Mouse (Mus musculus): ENCODE measurements around the gene Ccser1.

The Ccser1 gene

DNA sequence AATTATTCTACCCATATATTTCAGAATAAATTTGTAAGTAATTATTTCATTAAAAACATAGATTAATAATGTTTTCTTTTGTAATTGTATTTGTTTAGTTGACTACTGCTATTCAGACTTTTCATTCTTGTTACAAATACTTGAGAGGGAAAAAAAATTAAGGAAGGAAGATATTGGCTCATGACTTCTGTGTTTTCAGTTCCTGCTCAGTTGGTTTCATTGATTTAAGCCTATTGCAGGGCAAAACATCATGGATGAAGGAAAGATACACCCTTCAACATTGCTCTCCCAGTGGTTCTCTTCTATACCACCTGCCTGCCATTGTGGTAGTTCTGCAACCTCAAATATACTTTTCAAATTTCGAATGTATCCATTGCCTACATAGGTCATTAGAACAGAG, 541.1 kb downstream of the Ccser1 start:
- no peak for DNase-seq (ENCODE audit: low spot score)

DNA sequence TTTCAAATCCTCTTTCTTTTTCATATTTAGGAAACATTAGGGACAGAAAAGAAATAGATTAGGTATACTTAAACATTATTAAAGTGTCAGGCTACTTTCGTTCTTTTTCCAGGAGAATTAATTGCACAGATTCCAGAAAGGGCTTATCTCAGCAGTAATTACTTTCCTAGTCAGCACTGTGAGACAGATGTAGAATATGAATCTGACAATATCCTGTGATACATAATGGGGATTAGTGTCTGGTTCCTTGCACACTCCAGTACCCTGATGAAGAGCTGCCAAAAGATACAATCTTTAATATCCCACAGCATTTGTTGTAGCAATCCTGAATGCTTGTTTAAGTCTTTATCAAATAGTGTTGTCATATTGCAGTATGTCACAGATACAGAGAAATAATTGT, 548.9 kb downstream of the Ccser1 start:
- DNase-seq (ENCODE audit: low spot score) = no peak

DNA sequence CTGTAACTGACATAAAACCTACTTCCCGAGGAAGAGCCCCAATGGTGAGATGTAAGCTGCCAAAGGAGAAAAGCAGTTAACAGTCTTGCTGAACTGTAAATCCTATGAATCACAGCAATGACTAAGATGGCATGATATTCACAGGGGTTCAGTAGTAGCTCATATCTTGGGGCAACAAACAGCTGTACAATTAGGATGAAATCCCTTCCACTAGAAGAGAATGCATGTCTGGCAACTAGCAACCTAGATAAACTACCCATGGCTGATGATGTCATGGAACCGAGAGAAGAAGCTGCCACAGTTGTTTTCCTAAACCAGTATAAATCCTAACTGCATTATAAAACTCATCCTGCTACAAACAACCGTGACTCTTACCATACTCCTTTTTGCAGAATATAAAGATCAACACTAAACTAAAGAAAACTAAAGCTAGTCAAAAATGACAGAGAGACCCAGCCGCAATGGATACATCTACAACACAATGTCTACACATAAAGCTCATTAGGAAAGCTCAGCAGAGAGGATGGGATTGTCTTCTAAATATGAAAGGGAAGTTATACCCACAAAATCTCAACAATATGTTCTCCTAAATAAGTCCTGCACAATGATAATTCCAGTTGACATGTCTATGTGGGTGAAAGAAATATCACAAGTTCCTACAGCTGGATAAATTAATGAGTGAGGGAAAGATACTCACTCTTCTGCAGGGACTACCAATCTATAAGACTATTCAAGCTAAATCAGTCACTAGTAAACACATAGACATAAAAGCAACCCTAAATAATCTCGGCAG, 550.2 kb downstream of the Ccser1 start:
- no peak for DNase-seq (ENCODE audit: low spot score)

DNA sequence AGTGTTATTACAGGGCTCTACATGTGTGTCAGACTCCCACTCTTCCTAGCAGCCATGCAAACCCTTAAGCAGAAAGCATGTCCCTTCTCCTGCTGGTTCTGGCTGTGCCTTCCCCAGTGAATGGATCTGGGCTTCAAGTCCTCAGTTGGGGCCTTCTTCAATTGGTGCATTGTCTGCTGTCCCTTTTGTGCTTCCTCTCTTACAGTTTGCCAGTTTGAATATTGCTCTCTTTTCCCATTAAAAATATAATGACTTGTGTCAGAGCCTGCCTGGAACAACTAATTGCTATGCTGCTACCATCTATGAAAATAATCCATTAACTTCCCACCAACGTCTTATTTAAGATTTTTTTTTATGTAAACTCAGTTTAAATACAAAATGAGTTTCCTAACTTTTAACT, 566.2 kb downstream of the Ccser1 start:
- DNase-seq (ENCODE audit: low spot score) = no peak

DNA sequence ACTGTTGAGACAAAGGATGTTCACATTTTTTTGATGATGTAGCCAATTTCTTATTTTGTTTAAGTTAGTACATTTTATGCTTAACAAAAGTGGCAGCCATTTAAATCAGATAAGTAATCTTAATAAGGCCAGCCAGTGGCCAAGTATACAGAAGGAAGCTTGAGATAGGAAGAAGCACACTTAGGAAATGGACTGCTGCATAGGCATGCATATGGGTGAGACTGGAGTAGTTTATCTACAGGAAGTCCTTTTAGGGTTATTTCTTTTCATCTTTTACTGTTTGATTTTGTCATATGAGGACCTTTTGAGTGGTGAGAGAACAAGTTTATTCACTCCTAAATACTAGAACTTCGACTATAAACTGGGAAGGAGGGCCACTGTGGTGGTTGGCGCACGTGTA, 582.0 kb downstream of the Ccser1 start:
- DNase-seq (ENCODE audit: low spot score) = no peak

DNA sequence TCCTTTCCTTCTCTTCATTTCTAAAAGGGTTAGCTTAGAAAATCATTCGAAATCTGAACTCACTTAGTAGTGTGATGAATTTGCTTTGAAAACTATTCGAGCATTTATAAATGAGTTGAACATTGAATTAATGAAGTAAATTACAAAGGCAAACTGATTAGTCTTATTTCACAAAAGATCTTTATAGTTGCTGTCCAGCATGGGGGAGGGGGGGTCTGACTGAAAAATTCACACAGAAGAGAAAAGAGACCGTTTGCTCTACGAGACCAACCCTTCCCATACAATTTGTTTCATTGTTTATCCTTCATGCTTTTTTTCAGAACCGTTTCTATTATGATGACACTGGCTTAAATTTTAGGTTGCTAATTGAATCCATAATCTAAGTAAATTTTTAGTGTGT, 583.3 kb downstream of the Ccser1 start:
- DNase-seq (ENCODE audit: low spot score) = no peak

DNA sequence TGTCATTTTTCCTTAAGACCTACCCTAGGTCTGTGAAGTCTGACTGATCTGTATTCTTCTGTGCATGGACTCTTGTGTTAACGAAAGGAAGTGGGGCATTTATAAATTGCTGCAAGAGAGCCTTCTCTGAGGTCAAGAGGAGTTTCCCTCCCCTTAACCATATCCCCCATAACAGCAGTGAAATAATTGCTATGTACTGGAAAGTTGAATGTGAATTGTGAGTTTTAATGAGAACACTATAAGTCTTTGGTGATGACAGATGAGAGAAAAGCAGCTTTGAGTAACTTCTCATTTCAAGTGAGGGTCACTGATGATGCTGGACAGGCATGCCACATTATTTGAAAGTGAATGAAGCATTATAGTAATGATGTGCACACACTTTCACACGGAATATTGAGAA, 585.7 kb downstream of the Ccser1 start:
- DNase-seq (ENCODE audit: low spot score) = no peak

- no peak for DNase-seq (ENCODE audit: low spot score)
Observed at GRCm38 (mm10) chr6:61767151-61767550, 587.0 kb downstream of the Ccser1 start.

DNA sequence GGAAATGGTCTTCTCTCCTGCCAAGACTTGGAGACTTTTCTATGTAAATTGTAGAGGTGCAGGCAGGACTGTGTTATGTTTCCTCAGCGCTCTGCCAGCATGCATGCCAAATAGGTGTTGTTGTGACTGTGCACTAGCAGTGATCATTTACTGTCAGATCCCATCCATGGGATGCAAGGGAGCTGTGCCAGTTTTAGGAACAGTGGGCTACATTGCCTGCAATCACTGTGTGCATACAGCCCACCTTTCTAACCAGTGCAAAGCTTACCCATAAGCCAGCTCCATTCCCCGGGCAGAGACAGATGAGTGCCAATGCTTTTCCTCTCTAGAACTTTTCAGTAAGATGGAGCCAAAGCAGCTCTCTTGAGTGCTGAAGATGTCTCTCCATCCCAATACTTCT, 606.6 kb downstream of the Ccser1 start:
- DNase-seq (ENCODE audit: low spot score) = no peak

DNA sequence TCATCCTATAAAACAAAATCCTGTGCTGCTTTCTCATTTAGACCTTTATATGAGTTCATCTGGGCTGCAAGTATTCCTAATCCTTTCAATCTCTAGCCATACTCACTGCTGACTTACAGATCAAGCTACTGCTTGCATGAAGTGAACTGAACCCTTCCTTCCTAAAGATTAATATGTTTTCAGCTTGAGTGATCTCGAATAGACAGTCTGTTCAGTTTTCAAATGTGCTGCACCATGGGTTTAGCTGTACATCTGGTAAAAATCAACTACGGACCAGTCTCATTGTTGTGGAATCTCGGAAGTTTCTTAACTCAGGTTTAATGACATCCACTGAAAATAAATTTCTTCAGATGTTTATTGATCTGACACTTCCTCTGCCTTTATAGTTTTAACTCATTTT, 620.8 kb downstream of the Ccser1 start:
- no peak for DNase-seq (ENCODE audit: low spot score)

GRCm38 (mm10) chr6:61805481-61805880, 625.4 kb downstream of the Ccser1 start:
- DNase-seq (ENCODE audit: low spot score) = no peak

DNA sequence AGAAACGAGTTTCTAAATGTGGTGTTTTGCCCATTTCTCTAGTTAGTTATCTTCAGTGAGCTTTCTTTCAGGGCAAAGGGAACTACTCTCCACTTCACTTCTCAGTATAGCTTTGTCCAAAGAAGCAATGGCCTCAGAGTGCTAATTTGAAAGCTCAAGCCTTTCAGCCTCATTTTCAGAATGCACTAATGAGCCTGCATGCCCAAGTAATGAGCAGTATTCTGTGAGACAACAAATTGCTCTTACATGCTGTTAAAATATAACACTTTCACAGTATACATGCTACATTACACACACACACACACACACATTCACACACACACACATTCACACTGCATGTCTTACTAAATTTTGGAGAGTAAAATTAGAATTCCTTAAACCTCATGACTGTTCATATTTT, 637.6 kb downstream of the Ccser1 start:
- no peak for DNase-seq (ENCODE audit: low spot score)

- no peak for DNase-seq (ENCODE audit: low spot score)
Observed at GRCm38 (mm10) chr6:61876302-61876701, 696.2 kb downstream of the Ccser1 start.

- no peak for DNase-seq (ENCODE audit: low spot score)
Observed at GRCm38 (mm10) chr6:61898238-61898637, 718.1 kb downstream of the Ccser1 start.

- no peak for DNase-seq (ENCODE audit: low spot score)
Observed at GRCm38 (mm10) chr6:61902715-61903114, 722.6 kb downstream of the Ccser1 start.

- no peak for DNase-seq (ENCODE audit: low spot score)
Observed at GRCm38 (mm10) chr6:61912896-61913295, 732.8 kb downstream of the Ccser1 start.

DNA sequence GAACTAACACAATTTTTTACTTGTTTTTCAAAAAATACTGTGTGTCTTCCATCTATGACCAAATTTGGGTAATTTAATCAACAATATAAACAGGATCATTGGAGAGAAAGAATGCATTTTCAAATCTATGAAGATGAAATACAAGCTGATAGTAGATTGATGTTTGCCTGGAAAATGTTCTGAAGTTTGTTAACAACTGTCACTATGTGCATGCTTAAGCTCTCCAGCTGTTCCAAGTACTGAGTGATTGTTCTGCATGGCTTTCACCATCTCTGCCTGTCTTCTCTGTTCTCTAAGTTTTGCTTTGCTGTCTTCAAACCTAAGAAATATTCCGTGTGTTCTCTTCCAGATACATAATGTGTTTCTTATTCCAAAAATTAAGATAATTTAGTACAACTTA, 751.5 kb downstream of the Ccser1 start:
- no peak for DNase-seq (ENCODE audit: low spot score)

DNA sequence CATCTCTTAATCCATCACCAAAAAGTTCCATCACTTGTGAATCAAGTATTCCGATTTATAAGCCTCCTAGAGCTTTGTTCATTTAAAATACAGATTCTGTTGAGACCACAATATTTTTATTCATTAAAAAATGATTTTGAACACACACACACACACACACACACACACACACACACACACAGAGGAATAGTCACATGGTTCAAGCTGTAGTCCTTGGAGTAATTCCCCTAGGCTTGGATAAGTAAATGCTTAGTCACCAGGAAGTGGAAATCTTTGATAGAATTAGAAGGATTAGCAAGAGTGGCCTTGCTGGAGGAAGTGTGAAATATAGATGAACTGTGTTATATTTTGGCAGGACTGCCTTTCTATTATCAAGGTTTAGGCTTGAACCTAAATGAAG, 756.5 kb downstream of the Ccser1 start:
- DNase-seq (ENCODE audit: low spot score) = no peak

DNA sequence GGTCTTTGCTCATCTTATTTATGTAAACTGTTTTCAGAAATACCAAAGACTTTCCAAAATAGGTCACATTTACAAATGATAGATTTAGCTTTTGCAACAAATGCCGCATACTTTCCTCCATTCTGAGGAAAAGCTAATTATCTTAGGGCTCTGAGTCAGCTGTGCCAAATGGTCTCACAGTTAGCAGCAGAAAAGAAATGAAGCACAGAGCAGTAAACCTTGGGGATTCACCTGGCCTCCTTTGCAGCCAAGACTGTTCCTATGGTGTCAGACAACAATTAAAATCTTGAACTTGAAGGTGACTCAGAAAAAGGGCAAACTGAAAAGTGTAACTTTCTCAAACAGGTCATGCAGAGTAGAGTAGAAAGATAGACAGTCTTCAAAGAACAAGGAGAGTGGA, 759.1 kb downstream of the Ccser1 start:
- no peak for DNase-seq (ENCODE audit: low spot score)

DNA sequence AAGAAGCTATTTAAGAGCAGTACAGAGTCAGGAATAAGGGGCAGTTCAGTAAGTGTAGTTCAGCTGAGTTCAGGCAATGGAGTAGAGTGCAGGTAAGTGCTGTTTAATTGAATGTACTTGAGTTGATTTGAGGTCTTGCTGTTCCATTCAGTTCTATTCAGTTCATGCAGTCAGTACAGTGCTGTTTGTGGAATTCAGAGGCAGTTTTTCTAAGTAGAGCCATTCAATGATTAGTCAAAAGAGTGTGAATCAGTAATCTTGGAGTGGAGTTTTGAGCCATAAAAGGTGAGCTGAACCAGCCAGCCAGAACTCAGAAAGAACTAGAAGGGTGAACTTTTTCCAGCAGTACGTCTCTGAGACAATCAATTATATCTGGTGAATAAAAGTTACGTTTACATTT, 773.6 kb downstream of the Ccser1 start:
- no peak for DNase-seq (ENCODE audit: low spot score)

- no peak for DNase-seq (ENCODE audit: low spot score)
Observed at GRCm38 (mm10) chr6:61976878-61977277, 796.8 kb downstream of the Ccser1 start.

DNA sequence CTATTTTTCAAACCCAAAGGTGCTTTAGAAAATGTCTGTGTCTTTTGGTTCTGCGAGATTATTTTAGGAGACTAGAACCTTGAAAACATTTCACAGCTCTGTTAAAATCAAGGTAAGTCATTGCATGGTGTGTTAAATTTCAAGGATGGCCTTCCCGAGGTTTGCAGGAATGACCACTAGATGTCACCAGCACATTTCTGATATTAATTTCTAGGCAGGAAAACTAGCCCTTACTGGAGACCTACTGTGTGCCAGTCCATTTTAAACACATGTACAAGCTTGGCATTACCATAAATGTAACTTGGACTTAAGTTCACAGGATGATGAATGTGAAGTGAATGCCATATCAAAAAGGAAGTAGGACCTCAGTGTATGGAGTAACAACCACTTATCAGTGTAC, 798.3 kb downstream of the Ccser1 start:
- DNase-seq (ENCODE audit: low spot score) = no peak

GRCm38 (mm10) chr6:62014374-62014773, 834.2 kb downstream of the Ccser1 start:
- no peak for DNase-seq (ENCODE audit: low spot score)

GRCm38 (mm10) chr6:62044454-62044853, 864.3 kb downstream of the Ccser1 start:
- DNase-seq (ENCODE audit: low spot score) = no peak

All from yolk sac, embryonic 10.5 days (tissue).